Mouse (Mus musculus) brain, embryonic 14.5 days (tissue): ENCODE results near the gene Zfp750. TPM values are rescaled to one million over a fixed set of nuclear protein-coding genes. Genes with fewer than 3 reads are reported as not detected.

ENCODE experiments used
- DNase-seq: peaks from one replicate; pipeline ENCODE4 v3.0.0-alpha.2; 2011; ENCODE audit warnings: low read depth
- CTCF ChIP-seq: fragments of 200-500 bp; IDR thresholded peaks from 2 replicates; pipeline ENCODE4 v1.5.1; 2012; ENCODE audit warnings: inconsistent platforms, mild to moderate bottlenecking, moderate library complexity, borderline replicate concordance; ENCODE audit not compliant: insufficient read depth, insufficient read length; ENCODE audit errors: extremely low read depth
- POLR2A ChIP-seq: fragments of 200-500 bp; IDR thresholded peaks from 2 replicates; pipeline ENCODE4 v1.6.1; 2012; ENCODE audit warnings: mild to moderate bottlenecking, inconsistent platforms, borderline replicate concordance; ENCODE audit not compliant: poor library complexity, insufficient read depth, insufficient read length, severe bottlenecking; ENCODE audit errors: extremely low read depth
- polyA plus RNA-seq: library from polyadenylated mRNA; depleted of rRNA; stranded (reverse); fragments of >200 nt; gene quantifications from 2 replicates; pipeline ENCODE4 v1.2.3, GENCODE M21; 2012

The Zfp750 gene
- polyA plus RNA-seq, 1 experiment = 0.45 TPM

DNA sequence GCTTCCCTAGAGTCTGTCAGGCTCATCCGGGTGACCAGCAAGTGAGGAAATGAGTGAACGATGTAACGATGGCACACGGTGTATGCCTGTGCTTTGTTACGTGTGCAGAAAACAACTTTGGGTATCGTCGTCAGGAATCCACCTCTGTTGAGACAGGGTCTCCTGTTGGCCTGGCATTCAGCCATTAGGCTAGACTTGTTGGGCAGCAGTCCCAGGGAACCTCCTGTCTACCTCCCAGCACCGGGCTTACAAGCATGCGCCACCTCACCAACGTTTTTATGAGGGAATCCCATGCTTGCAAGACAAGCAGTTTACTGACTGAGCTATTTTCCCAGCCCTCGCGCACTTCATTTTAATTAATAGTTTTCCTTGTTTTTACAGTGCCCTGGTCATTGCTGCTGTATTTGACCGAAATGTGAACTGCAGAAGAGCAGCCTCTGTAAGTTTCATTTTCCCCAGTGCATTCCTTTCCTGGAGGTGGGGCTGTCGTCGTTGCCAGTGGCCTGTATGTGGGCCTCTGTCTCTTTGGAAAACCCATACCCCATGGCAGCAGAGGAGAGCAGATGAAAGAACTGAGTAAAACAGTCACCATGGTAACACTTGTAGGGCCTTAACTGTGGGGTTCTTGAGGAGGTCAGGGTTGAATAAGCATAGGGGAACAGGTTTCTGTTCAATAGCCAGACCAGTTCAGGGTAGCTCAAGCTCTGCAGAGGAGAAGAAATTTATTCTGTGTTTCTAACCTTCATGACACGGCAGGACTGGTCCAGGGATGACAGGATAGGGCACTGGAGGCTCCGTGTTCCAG is 30.9 kb upstream of the Zfp750 start:
- TF ChIP-seq POLR2A (no peak), CTCF (no peak)
- DNase-seq = peak; percentile 70

DNA sequence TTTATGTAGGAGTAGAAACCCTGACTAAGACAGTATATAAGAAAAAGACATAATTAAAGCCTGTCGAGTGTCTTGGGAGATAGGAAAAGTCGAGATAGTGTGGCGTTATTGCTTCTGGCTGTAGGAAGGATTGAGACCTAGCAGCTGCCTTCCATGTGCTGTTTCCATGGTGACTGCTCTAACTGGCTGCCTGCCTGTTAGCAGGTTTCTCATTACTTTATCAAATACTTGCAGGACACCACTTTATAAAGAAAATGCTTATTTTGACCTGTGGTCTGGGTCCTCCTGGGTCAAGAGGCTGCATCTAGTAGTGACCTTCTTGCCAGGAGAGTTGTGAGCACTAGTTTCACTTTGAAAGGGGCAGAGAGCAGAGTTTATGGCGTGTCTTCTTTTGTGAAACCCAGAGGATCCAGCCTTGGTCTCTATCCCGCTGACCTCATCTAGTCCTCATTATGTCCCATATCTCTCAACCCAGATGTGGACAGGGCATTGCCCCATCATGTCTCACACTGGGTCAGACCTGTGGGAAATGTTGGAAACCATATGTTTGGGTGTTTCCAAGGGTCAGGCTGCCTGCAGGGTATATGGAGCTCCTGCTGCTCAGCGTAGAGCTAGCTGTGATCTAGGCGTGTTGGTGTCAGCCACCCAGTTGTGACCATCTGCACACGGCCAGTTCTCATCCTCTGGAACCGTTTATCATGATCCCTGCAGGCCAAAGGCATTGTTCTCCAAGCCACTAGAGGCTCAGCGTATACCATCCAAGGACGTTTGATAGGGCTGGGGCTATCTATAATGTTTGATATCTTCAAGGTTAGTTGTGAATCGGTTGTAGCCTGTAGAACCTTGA is 30.1 kb upstream of the Zfp750 start:
- DNase-seq = peak; percentile 82
- no peak for TF ChIP-seq POLR2A
- no peak for TF ChIP-seq CTCF

DNA sequence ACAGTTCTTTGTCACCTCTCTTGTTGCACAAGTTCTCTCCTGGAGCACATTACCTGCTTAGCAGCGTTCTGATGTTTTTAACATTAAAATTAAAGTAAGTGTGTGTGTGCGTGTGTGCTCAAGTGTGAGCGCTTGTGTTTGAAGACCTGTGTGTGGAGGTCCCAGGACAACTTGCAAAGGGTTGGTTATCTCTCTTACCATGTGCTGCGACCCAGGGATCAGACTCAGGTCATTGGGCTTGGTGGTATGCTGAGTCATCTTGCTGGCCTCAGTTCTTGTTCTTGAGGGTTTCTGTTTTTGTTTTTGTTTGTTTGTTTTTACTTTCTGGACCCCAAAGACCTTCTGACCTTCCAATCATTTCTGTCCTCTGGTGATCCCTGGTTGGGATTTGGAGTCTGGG is 28.8 kb upstream of the Zfp750 start:
- TF ChIP-seq POLR2A = no peak
- no peak for TF ChIP-seq CTCF
- DNase-seq = no peak

DNA sequence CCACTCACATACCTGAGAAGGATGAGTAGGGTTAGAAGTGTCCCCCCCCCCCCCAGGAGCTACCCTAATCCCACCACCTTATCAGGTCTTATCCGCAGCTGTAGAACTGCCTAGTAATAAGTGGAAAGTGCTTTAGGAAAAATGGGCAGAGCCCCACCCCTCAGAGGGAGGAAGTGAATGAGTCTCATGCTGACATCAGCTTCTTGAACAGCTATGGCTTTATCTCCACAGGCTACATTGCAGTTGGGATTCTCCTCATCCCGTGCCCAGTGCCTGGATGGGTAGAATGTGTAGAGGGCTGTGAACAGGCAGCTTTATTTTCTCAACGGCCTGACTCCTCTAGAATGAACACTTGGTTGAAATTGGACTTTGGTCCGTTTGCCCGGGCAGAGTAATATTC is 28.1 kb upstream of the Zfp750 start:
- TF ChIP-seq CTCF (no peak), POLR2A (no peak)

DNA sequence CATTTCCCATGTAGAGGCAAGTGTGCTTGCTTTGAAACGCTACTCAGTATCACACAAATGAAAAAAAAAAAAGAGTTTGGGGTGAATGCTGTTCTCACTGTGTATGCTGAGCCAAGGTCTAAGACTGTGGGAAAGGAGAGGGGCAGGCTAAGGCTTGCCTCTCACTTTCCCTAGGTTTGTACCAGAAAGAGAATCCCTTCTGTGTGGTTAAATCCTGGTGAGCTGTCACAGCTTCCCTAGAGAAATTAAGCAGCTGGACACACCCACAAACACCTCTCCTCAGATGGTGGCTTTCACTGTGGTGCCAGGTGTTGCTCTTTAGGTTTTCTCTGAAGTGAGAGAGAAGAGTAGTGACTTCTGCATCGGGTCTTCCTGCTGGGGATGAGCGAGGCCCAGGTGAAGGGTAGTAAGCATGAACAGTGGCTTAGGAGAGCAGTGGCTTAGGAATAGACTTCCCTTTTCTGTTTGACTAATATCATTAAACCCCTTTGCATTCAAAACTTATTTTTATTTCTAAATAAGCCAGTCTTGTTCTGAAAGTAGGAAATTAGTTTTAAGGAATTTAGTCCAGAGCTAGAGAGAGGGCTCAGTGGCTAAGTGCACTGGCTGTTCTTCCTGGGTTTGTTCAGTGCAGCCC is 26.4 kb upstream of the Zfp750 start:
- no peak for DNase-seq
- TF ChIP-seq POLR2A = no peak
- TF ChIP-seq CTCF = no peak

More for the DNA sequence above, 28.1 kb upstream of the Zfp750 start:
- no peak for DNase-seq

DNA sequence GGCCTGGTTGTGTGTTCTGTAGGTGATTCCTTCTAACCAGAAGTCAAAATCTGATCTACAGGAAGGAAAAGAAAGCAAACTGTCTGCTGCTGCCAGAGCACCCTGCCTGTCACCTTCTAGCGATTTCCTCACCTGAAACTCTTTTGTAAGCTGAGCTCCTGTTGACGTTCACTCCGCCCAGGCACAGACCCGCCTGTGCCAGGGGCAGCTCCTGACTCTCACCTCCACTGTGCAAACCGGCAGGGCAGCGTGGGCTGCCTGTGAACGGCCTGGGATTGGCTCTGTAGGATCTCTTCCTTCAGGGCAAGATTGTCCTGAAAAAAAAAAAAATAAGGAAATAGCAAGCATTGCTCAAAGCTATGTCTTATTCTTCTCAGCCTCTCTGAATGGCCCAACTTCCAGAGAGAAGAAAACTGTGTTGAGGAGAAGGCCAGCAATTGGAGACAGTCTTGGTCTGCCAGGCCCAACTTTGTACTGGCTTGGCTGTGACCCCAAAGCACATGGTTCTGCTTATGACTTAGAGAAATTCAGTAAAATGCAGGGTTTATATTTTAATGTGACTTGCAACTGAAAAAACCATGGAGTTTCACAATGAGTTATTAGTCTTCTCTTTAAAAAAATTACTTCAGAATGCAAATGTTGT is 25.7 kb upstream of the Zfp750 start:
- no peak for DNase-seq

DNA sequence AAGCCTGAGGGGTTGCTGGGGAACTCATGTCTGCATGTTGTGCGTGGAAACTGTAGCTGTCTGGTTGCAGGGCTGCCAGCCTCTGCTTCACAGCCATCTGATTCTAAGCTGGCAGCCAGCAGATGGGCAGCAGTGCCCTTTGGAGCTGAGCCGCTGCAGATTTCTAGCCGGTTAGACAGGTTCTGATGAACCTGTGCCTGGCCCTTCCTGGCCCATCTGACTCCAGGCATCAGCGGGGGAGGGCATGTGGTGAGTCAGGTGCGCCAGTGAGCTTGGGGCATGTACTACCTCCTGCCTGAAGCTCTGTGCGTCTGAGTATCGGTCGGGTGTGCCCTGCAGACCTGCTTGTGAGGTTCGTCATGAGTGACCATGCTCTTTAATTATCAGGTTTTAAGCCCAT is 24.8 kb upstream of the Zfp750 start:
- TF ChIP-seq POLR2A = no peak
- TF ChIP-seq CTCF = no peak
- no peak for DNase-seq

More for the DNA sequence above, 25.7 kb upstream of the Zfp750 start:
- TF ChIP-seq CTCF (no peak), POLR2A (no peak)

DNA sequence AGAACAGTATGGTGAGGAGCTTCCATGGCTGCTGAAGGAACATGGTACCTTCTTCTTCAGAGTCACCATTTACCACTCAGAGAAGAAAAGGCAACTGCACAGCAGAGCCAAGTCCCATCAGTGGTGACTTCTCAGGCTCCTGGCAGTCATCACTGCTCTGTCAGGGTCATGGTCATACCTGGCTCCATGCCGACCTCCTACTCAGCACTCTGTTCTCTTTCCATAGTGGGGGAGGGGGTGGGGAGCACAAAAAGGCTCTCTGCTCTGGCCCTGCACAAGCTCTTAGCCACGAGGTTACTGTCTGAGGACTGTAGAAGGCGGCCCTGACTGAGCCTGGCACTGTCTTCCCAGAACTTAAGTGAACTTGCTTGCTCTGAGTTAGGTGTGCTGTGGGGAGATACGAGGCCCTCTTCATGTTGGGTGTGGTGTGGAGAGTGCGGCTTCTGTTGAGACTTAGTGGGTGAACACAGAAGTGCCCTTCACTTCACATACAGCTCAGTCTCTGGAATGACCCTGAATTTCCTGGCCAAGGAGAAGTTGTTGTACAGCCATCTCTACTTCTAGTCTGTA is 24.2 kb upstream of the Zfp750 start:
- no peak for DNase-seq
- no peak for TF ChIP-seq CTCF
- no peak for TF ChIP-seq POLR2A

DNA sequence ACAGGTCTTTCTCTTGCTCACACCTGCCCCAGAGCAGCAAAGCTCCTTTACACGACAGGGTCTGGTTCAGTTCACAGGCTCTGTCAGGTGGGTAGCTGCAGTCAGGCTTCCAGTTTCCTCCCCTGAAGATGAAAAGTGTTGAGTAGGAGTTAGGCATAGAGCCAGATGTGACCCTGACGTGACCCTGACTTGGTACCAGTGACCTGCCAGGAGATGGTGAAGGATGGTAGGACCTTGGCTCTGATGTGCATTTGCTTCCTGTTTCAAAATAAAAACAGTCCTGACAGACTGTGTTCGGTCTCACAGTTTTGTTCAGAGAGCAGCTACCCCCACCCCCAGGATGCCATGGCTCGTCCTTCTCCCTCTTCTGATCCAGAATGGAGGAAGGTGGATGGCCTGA is 23.3 kb upstream of the Zfp750 start:
- no peak for DNase-seq
- TF ChIP-seq POLR2A = no peak
- no peak for TF ChIP-seq CTCF

DNA sequence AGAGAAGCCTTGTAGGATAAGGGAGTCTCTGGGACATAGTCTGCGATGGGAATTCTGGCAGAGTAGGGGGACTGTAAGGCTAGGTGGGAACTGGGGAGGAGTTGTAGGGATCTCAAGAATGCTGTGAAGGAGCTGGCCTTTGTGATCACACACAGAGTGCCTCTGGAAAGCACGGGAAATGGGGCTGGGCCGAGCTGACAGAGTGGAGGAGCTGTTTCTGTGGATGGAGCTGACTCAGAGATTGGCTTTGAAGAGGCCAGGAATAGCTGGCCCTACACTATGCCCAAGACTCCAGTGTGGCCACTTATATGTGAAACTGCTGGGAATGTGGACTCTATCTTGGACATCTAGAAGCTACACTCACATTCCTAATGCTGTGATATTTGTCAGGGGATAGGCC is 17.4 kb upstream of the Zfp750 start:
- no peak for DNase-seq
- TF ChIP-seq POLR2A = no peak
- no peak for TF ChIP-seq CTCF
